Mouse (Mus musculus): ENCODE results near the gene Slc22a3.

- no peak for TF ChIP-seq CTCF (IDR thresholded peaks at IDR 0.05; ENCODE audit: borderline replicate concordance, control insufficient read depth, extremely low read depth, insufficient read depth, low read length, poor library complexity)
- no peak for TF ChIP-seq POLR2A (IDR thresholded peaks at IDR 0.05; ENCODE audit: control insufficient read depth, extremely low read depth, insufficient read depth, low read length, poor library complexity)
These were observed 11.6 kb upstream of the Slc22a3 start for GRCm38 (mm10) chr17:12519089-12519488.
